Mouse (Mus musculus) splenic B cell, adult 2 months (primary cell): ENCODE results near the gene Mtfr2.

Experiments used
- DNase-seq: peaks from one replicate; pipeline ENCODE4 v3.0.0-alpha.2; 2011; ENCODE audit warnings: low read depth, low spot score
- H3K27me3 ChIP-seq: 2 replicates; pipeline ENCODE4 v1.6.1; 2012; ENCODE audit warnings: mild to moderate bottlenecking, low read length, moderate library complexity, mixed read lengths; ENCODE audit not compliant: control insufficient read depth, poor library complexity, insufficient read depth, severe bottlenecking
- H3K36me3 ChIP-seq: 2 replicates; pipeline ENCODE4 v1.6.1; 2012; ENCODE audit warnings: mild to moderate bottlenecking, low read length, moderate library complexity, mixed read lengths; ENCODE audit not compliant: control insufficient read depth, poor library complexity, insufficient read depth, severe bottlenecking

Mtfr2 gene

DNA sequence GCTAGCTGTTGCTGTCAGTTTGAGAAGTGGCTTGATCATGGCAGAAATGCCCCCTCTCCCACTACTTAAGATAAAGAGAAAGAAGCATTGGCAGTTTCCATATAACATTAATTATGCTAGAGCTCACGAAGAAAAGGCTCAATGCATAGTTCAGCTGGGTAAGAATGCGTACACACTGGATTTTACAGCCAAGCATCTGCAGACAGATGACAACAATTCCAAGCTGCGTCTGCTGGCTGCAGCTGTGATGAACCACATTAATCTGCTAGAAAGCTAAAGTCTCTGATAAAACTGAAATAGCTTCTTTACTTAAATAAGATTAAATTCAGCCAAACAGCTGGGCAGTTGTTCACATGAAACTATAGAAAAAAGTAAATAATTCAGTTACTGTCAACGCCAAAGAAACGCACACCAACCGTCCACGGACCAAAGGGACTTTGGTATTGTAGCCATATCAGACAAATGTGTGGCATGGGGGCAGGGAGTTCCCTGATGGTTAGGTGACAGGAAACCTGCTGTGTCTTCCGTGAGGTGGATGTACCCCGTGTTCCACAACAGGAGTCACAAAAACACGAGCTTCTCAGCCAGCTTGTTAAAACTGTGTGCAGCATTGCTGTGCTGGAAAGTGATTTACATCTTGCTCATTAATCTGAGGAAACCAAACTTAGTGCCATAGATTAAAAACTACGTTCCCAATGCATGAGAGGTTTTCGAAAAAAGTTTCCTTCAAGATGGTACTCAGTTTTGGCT lies 51.2 kb downstream of the Mtfr2 start:
- DNase-seq = peak; percentile 12
- Histone ChIP-seq H3K27me3 (no peaks in the 10 kb centered on the region), H3K36me3 (no peaks in the 10 kb centered on the region)

- DNase-seq = no peak
- H3K27me3 ChIP-seq = no peaks in the 10 kb centered on the region
Observed at GRCm38 (mm10) chr10:20400406-20400805, 52.8 kb downstream of the Mtfr2 start.

DNA sequence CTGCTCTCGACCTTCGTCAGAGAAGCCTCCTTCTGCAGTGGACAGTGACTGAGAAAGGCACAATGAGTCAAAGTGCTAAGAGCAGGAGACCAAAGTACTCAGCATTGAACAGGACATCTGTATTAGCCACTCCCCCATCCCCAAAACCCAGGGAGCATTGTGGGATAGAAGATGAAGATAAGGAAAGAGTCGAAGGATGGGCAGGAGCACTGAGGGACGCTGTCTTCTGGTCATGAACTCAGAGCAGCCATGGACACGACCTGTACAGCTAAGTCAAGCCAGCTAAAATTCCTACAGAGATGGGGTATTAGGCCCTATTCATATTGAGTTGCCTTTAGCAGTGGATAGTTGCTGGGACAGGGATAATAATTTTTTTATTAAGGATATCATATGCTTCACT lies 55.4 kb downstream of the Mtfr2 start:
- Histone ChIP-seq H3K27me3 (no peaks in the 10 kb centered on the region), H3K36me3 (no peaks in the 10 kb centered on the region)
- DNase-seq = no peak

More at GRCm38 (mm10) chr10:20400406-20400805, 52.8 kb downstream of the Mtfr2 start:
- H3K36me3 ChIP-seq = no peaks in the 10 kb centered on the region

DNA sequence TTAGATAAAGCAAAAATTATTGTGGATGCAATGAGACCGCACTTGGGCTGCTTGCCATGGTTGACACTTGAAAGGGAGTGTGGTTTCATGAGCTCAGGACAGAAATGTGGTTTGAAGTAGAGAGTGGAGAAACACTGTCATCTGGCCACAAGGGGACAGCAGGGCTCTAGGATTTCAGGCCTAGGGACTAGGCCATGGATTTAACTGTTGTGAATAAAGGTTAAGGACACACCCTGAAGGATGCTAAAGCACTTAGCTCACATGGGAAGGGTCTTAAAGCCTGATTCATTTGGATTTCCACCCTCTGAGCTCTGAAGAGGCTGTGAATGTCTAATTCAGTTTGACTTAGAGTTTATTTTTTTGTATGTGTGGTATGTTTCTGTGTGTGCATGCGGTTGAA lies 57.9 kb downstream of the Mtfr2 start:
- H3K27me3 ChIP-seq = no peaks in the 10 kb centered on the region
- H3K36me3 ChIP-seq = no peaks in the 10 kb centered on the region
- peak; percentile 53 for DNase-seq

DNA sequence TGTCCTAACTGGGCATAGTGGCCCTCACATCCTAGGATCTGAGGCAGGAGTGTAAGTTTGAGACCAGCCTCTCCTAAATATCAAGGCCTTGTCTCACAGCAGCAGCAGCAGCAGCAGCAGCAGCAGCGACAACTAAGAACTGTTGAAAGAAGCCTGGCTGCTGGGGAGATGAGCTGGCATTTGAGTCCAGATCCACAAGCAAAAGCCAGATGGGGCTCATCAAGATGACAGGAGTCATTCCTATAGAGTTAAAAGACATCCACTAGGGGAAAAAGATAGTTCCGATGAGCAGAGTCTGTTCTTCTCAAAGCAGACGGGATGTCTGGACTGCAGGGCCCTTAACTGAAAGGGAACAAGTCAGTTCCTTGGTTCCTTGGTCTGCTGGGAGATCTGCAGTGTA lies 60.8 kb downstream of the Mtfr2 start:
- DNase-seq = no peak
- no peaks in the 10 kb centered on the region for H3K36me3 ChIP-seq
- H3K27me3 ChIP-seq = no peaks in the 10 kb centered on the region

GRCm38 (mm10) chr10:20409181-20409580 lies 61.6 kb downstream of the Mtfr2 start:
- Histone ChIP-seq H3K36me3 (no peaks in the 10 kb centered on the region), H3K27me3 (no peaks in the 10 kb centered on the region)
- no peak for DNase-seq
